Mouse (Mus musculus): ENCODE data around the gene Akap1. TPM values are rescaled to one million over a fixed set of nuclear protein-coding genes. Genes with fewer than 3 reads are reported as not detected.
"Not testable (repeated sequence)": the region's sequence is repeated elsewhere in the genome, so short reads cannot be mapped to it uniquely, and the experiment has no call there.

Akap1 gene
- total RNA-seq, 2 experiments from 2014 or later: 38.9 to 40.3 TPM

DNA sequence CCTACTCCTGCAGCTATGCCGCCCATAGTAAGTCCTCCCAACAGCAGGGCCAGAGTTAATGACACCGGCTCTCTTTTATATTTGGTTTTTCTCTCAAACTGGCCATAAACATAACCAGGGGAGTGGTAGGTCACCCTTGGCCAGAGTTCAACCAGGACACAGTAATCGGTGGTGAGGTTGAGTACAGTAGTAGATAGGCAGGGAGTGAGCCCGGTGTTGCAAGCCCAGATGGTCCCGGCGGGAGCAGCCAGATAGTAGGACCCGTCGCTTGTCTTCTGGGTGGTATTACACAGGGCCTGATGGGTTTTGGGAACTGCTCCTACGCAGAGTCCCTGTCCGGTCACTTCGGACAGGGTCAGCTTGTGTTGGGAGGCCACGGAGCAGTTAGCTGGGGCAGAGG, 27.1 kb upstream of the Akap1 start:
- DNase-seq (ENCODE audit: low spot score in 2 of 2): peak in 1 of 2 experiments; percentile 20
- H3K27ac ChIP-seq, H3K4me3 ChIP-seq: not testable (repeated sequence)

- H3K27ac ChIP-seq; DNase-seq (ENCODE audit: low spot score in 2 of 2); H3K4me3 ChIP-seq: not testable (repeated sequence)
These were observed 26.5 kb upstream of the Akap1 start for GRCm38 (mm10) chr11:88890904-88891303.

GRCm38 (mm10) chr11:88888996-88889395, 24.6 kb upstream of the Akap1 start:
- no peak overlapping the region for H3K4me3 ChIP-seq
- TF ChIP-seq CTCF (conservative IDR thresholded peaks at IDR 0.05): no peak
- DNase-seq (ENCODE audit: low spot score in 2 of 2): no peak
- H3K27ac ChIP-seq: no peak overlapping the region

DNA sequence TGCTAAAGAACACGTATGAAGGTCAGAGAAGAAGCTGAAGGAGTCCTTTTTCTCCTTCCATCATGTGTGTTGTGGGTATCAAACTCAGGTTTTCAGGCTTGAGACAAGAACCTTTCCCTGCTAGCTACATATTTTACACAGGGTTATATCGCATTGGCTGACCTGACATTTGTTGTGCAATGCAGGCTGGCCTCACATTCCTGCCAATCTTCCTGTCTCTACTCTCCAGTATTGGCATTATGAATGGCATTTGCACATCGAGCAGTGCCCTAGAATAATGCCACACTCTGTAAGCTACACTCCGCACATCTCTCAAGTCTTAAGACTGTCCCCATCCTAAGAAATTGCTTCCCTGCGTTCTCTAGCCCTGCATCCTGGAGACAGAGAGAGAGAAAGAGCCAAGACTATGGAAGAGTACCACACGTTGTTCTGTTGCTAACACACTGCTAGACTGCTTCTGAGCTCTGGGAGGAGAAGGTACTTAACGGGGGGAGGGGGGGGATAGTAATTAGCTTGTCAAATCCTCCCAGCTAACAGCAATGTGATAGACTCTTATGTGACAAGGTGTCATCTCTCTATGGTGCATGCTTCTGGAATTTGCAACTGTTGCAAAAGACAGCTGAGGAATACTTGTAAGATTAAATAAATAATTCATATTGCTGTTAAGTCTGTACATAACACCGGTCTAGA, 20.1 kb upstream of the Akap1 start:
- no peak for TF ChIP-seq CTCF (conservative IDR thresholded peaks at IDR 0.05)
- DNase-seq (ENCODE audit: low spot score in 2 of 2): no peak
- Histone ChIP-seq H3K4me3 (no peak overlapping the region), H3K27ac (no peak overlapping the region)

GRCm38 (mm10) chr11:88878011-88878410, 13.6 kb upstream of the Akap1 start:
- TF ChIP-seq CTCF (conservative IDR thresholded peaks at IDR 0.05): no peak
- DNase-seq (ENCODE audit: low spot score in 2 of 2): no peak
- no peak overlapping the region for H3K27ac ChIP-seq
- H3K4me3 ChIP-seq: no peak overlapping the region

- Histone ChIP-seq H3K4me3 (peak overlapping the region; percentile 8), H3K27ac (no peak overlapping the region)
- TF ChIP-seq CTCF (conservative IDR thresholded peaks at IDR 0.05): no peak
- no peak for DNase-seq (ENCODE audit: low spot score in 2 of 2)
These were observed 9.3 kb upstream of the Akap1 start for GRCm38 (mm10) chr11:88873667-88874030.

DNA sequence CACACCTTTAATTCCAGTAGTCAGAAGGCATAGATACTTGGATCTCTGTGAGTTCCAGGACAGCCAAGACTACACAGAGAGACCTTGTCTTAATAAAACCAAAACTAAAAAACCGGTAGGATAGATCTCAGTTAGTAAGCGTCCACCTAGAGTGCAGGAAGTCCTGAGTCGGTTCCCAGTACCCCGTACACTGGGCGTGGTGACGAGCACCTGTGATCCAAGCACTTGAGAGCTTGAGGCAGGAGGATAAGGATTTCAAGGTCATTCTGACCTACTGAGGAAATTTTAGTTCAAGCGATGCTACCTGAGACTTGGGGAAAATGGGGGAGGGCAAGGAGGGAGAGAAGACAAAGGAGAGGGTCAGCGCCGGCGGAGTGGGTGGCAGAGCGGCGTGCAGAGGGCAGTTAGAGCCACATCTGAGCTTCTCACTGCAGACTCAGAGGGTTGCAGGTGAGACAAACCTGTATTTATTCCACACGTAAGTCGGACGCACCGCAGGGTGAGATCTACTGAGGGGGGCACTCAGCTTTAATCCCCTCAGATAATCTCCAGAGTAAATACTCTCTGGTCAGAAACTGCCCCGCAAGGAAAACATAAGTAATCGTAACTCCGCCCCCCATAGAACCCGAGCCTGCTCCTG, 8.8 kb upstream of the Akap1 start:
- Histone ChIP-seq H3K4me3 (peak overlapping the region; percentile 8), H3K27ac (no peak overlapping the region)
- no peak for TF ChIP-seq CTCF (conservative IDR thresholded peaks at IDR 0.05)
- DNase-seq (ENCODE audit: low spot score in 2 of 2): no peak

GRCm38 (mm10) chr11:88869443-88869842, 5.1 kb upstream of the Akap1 start:
- TF ChIP-seq CTCF (conservative IDR thresholded peaks at IDR 0.05): no peak
- no peak overlapping the region for H3K4me3 ChIP-seq
- DNase-seq (ENCODE audit: low spot score in 2 of 2): no peak
- H3K27ac ChIP-seq: no peak overlapping the region

- H3K27ac ChIP-seq: peak overlapping the region; percentile 88
- peak overlapping the region; percentile 94 for H3K4me3 ChIP-seq
- no peak for DNase-seq (ENCODE audit: low spot score in 2 of 2)
- no peak for TF ChIP-seq CTCF (conservative IDR thresholded peaks at IDR 0.05)
These were observed 405 bp downstream of the Akap1 start for GRCm38 (mm10) chr11:88863904-88864457.

DNA sequence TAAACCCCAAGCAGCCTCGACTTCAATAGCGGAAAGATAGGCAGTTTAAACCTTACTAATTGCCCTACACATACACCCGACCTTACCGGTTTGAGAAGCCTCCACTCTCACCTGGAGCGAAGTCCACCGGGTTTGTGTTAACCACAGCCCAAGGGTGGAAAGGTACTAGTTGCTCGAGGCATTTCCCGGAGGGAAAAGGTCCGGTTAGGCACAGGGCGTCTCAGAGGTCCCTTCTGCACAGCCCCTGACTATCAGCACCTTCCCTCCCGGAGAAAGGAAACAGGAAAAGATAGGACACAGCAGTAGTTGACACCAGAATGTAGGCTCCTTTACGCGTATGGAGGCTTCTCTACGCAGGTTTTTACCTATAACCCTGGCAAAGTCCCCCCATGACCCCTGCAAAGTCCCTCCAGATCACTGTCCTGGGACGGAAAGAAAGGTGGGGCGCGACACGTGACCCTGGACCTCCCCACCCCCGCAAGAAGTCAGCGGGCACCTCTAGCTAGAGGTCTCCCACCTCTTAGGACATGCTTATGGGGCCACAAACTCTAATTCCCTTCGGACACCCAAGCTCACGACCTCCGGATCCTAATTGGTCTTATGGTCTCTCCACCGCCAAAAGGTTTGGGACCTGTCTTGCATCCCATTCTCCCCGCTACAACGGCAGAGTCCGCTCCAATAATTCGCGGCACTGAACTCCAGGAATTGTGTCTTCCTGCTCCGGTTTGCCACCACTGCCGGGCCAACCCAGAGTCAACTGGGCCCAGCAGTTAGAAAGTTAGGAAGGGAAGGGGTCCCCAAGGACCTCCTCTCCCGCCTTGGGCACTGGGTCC, 1.1 kb downstream of the Akap1 start:
- H3K27ac ChIP-seq: peak overlapping the region; percentile 88; the same call in 1 of the 2 replicates

DNA sequence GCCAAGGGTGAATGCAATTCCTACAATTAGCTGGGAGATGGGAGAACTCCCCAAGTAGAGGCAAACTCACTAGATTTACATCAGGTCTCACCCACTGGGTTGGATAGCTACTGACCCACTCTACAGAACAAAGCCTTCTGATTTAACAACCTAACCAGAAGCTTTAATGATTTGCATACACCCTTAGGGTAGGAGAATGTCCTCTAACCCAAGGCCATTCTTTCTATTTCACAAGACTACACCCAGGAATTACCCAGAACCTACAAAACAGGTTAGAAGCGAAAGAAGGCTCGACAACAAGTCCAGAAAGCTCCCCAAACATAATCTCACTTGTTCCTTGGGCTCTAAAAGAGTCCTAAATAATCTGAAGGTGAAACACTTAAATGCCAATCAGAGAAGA, 2.0 kb downstream of the Akap1 start:
- Histone ChIP-seq H3K27ac (no peak overlapping the region), H3K4me3 (peak overlapping the region; percentile 94; the same call in 1 of the 2 replicates)
- no peak for TF ChIP-seq CTCF (conservative IDR thresholded peaks at IDR 0.05)
- DNase-seq (ENCODE audit: low spot score in 2 of 2): no peak

More for the DNA sequence above, 1.1 kb downstream of the Akap1 start:
- TF ChIP-seq CTCF (conservative IDR thresholded peaks at IDR 0.05): no peak
- H3K4me3 ChIP-seq: peak overlapping the region; percentile 94
- DNase-seq (ENCODE audit: low spot score in 2 of 2): no peak

DNA sequence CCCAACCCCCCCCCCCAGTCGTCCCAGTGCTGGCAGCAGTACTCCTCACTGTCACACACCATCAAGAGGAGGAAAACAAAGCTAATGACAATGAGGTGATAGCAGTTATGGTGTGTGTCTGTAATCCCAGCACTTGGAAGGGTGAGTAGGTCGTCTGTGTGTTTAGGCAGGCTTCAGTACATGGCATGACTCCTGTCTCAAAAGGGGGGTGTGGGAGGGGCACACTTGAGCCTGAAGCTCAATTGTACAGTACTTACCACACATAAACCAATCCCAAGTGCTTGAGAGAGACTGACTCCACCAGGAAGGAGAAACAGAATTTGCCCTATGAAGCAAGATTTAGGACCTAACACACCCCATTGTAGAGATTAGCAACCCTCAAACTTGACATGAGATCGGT, 3.3 kb downstream of the Akap1 start:
- TF ChIP-seq CTCF (conservative IDR thresholded peaks at IDR 0.05): no peak

GRCm38 (mm10) chr11:88860641-88861040, 3.7 kb downstream of the Akap1 start:
- TF ChIP-seq CTCF (conservative IDR thresholded peaks at IDR 0.05): no peak
- no peak for DNase-seq (ENCODE audit: low spot score in 2 of 2)
- no peak overlapping the region for H3K4me3 ChIP-seq

More for the DNA sequence above, 3.3 kb downstream of the Akap1 start:
- no peak overlapping the region for H3K4me3 ChIP-seq
- no peak for DNase-seq (ENCODE audit: low spot score in 2 of 2)
- H3K27ac ChIP-seq: no peak overlapping the region

More at GRCm38 (mm10) chr11:88860641-88861040, 3.7 kb downstream of the Akap1 start:
- no peak overlapping the region for H3K27ac ChIP-seq
